Comparison of ENCODE assay signal across 8 mouse cellular contexts in genomic region chr17:35064951-35065947, GRCm38 (mm10). TPM values are rescaled to one million over a fixed set of nuclear protein-coding genes. Genes with fewer than 3 reads are reported as not detected.
DNase-seq lines count a peak whose midpoint lies in the region; ATAC-seq lines count a peak whose summit lies in the region.

Gene Ly6g6c (plus strand): TSS chr17:35065388.

- WGBS in hindbrain, embryonic 10.5 days = under 1% methylated on average over 48 of the region's 48 CpGs
- 2% methylated on average over 48 of the region's 48 CpGs for WGBS in limb, embryonic 13.5 days
- WGBS in midbrain, embryonic 11.5 days = 1% methylated on average over 48 of the region's 48 CpGs

- H3K4me3 ChIP-seq in hindbrain, embryonic 10.5 days = peak within 1 kb of the TSS; percentile 54
- peak within 1 kb of the TSS; percentile 40 for H3K4me3 ChIP-seq in limb, embryonic 13.5 days
- H3K4me3 ChIP-seq in midbrain, embryonic 11.5 days (ENCODE audit: low read depth, low read length) = peak within 1 kb of the TSS; percentile 7

- peaks cover 68% of the 10 kb centered on the region for H3K27me3 ChIP-seq in hindbrain, embryonic 10.5 days (ENCODE audit: insufficient read depth, poor library complexity, severe bottlenecking)
- peaks cover 68% of the 10 kb centered on the region for H3K27me3 ChIP-seq in limb, embryonic 13.5 days
- H3K27me3 ChIP-seq in midbrain, embryonic 11.5 days (ENCODE audit: control insufficient read depth, insufficient read depth, low read length) = peaks cover 11% of the 10 kb centered on the region

- H3K9ac ChIP-seq in limb, embryonic 13.5 days = peak within 1 kb of the TSS; percentile 55
- peak within 1 kb of the TSS; percentile 56 for H3K9ac ChIP-seq in midbrain, embryonic 11.5 days (ENCODE audit: low read length)

- DNase-seq in thymus, postnatal 14 days = peak; percentile 42
- DNase-seq in thymus, postnatal 10 days (ENCODE audit: low spot score in 2 of 2) = no peak
- DNase-seq in hindbrain, embryonic 10.5 days (ENCODE audit: low spot score) = peak; percentile 68
- DNase-seq in midbrain, embryonic 11.5 days (ENCODE audit: low spot score, missing footprints) = peak; percentile 95
- no peak for DNase-seq in right cerebral cortex, postnatal 36 days (ENCODE audit: low spot score in 2 of 2)
- no peak for DNase-seq in thymus, postnatal 25 days

- H3K36me3 ChIP-seq in hindbrain, embryonic 10.5 days = peaks cover 32% of the 10 kb centered on the region
- H3K36me3 ChIP-seq in limb, embryonic 13.5 days = peaks cover 33% of the 10 kb centered on the region
- peaks cover 8% of the 10 kb centered on the region; the same call in 1 of the 2 replicates for H3K36me3 ChIP-seq in midbrain, embryonic 11.5 days (ENCODE audit: control insufficient read depth, insufficient read depth, low read length)

- ATAC-seq in erythroblast, adult 5-6 weeks (replicated peaks; ENCODE audit: low FRiP score, poor library complexity, severe bottlenecking) = peak; percentile 60; the same call in 1 of the 2 replicates
- ATAC-seq in limb, embryonic 13.5 days (ENCODE audit: low FRiP score, low read depth) = peak; percentile 62
- ATAC-seq in midbrain, embryonic 11.5 days (ENCODE audit: low FRiP score) = peak; percentile 22; the same call in 1 of the 2 replicates

- H3K4me1 ChIP-seq in hindbrain, embryonic 10.5 days (replicated peaks) = peaks cover 44% of the 10 kb centered on the region
- peaks cover 34% of the 10 kb centered on the region for H3K4me1 ChIP-seq in limb, embryonic 13.5 days
- H3K4me1 ChIP-seq in midbrain, embryonic 11.5 days (ENCODE audit: control insufficient read depth, insufficient read depth, low read length) = peaks cover 20% of the 10 kb centered on the region

- no peaks in the 10 kb centered on the region for H3K9me3 ChIP-seq in hindbrain, embryonic 10.5 days
- no peaks in the 10 kb centered on the region for H3K9me3 ChIP-seq in limb, embryonic 13.5 days
- H3K9me3 ChIP-seq in midbrain, embryonic 11.5 days (ENCODE audit: control insufficient read depth, low read length) = no peaks in the 10 kb centered on the region

- H3K4me2 ChIP-seq in limb, embryonic 13.5 days (replicated peaks) = peak within 1 kb of the TSS; percentile 67
- peak within 1 kb of the TSS; percentile 40 for H3K4me2 ChIP-seq in midbrain, embryonic 11.5 days

- H3K27ac ChIP-seq in hindbrain, embryonic 10.5 days = peak within 1 kb of the TSS; percentile 81
- H3K27ac ChIP-seq in limb, embryonic 13.5 days = no peak within 1 kb of the TSS
- no peak within 1 kb of the TSS for H3K27ac ChIP-seq in midbrain, embryonic 11.5 days (ENCODE audit: low read depth, low read length)

RNA-seq across cellular contexts. Expression of gene Ly6g6c, which starts in this region (rescaled TPM):
- not detected in 2 replicates for total RNA-seq in erythroblast, adult 5-6 weeks (2015; ENCODE audit: low replicate concordance)
- total RNA-seq in erythroblast, adult 5-6 weeks (2017; ENCODE audit: low replicate concordance) = not detected in 2 replicates
- 0.20 and 0.27 TPM in 2 replicates for polyA plus RNA-seq in hindbrain, embryonic 10.5 days (2016; fragmentation: Nextera tagmentation; extraction: Ambion mirVana)
- polyA plus RNA-seq in limb, embryonic 13.5 days (2015; fragmentation: Nextera tagmentation; extraction: Ambion mirVana) = 0.15 TPM in 1 of 2 replicates, not detected in the other
- polyA plus RNA-seq in midbrain, embryonic 11.5 days (2014; fragmentation: Nextera tagmentation; extraction: Ambion mirVana) = not detected in 2 replicates

Comparison
In these comparisons a context has a peak if more than half of its experiments do, and no peak if none do; other contexts are left out.
1. Peak in ATAC-seq in erythroblast, adult 5-6 weeks; RNA of the gene not detected or under 1 TPM.
2. Peak in DNase-seq, H3K4me3 ChIP-seq and H3K27ac ChIP-seq in hindbrain, embryonic 10.5 days; RNA of the gene not detected or under 1 TPM.
3. Peak in ATAC-seq, H3K4me3 ChIP-seq, H3K9ac ChIP-seq and H3K4me2 ChIP-seq in limb, embryonic 13.5 days; RNA of the gene not detected or under 1 TPM.
4. Peak in DNase-seq, ATAC-seq, H3K4me3 ChIP-seq, H3K9ac ChIP-seq and H3K4me2 ChIP-seq in midbrain, embryonic 11.5 days; RNA of the gene not detected or under 1 TPM.